Mouse (Mus musculus) embryonic fibroblast, embryonic 13.5 days (primary cell): ENCODE data around the gene Ccni. TPM values are rescaled to one million over a fixed set of nuclear protein-coding genes. Genes with fewer than 3 reads are reported as not detected.

Source experiments
- H3K27ac ChIP-seq: 2 replicates; pipeline ENCODE4 v1.5.1; 2012; ENCODE audit warnings: low read length, control low read depth, inconsistent platforms; ENCODE audit not compliant: insufficient read depth
- H3K4me1 ChIP-seq: 2 replicates; pipeline ENCODE4 v1.6.1; 2011; ENCODE audit warnings: low read length; ENCODE audit not compliant: control insufficient read depth, insufficient read depth
- H3K4me3 ChIP-seq: 2 replicates; pipeline ENCODE4 v1.5.1; 2011; ENCODE audit warnings: mild to moderate bottlenecking, control low read depth, low read length; ENCODE audit not compliant: insufficient read depth
- CTCF ChIP-seq: IDR thresholded peaks from 2 replicates; pipeline ENCODE4 v1.5.1; 2011; ENCODE audit warnings: mild to moderate bottlenecking, control low read depth, low read length, moderate library complexity, borderline replicate concordance; ENCODE audit not compliant: insufficient read depth
- POLR2A ChIP-seq: IDR thresholded peaks from 2 replicates; pipeline ENCODE4 v1.6.1; 2011; ENCODE audit warnings: low read depth, mild to moderate bottlenecking, control low read depth, low read length, moderate library complexity
- polyA plus RNA-seq: library from polyadenylated mRNA; stranded (reverse); fragments of >200 nt; gene quantifications from 2 replicates; pipeline ENCODE4 v1.2.4, GENCODE M21; 2011; ENCODE audit warnings: low read depth; ENCODE audit not compliant: missing spikeins, insufficient read length

Ccni gene
- polyA plus RNA-seq, 1 experiment: 211 TPM

DNA sequence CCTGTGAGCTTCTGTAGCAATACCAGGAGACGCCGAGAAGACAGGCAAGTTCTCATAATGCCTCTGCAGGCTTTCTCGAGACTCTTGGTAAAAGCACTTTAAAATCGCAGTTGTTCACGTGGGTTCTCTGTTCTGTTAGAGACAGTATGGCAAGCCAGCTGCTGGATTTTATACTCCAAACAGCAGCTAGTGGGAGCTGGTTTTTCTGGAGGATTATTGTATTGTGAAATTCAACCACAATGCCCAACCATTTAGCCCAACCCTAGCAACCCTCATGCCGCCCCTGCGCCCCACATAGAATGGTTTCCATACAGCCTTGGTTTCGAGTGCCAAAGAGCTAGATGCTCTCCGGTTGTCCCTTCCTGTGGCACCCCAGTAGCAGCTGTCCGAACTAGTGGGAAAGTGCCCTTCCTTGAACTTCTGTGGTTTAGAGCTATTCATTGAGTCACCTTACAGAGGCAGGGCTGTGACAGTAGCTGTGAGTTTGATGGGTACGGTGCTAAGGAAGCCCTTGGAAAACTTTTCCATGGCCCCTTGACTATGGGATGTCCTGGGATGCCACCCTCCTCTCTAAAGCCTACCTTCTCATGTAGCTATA lies 38.3 kb downstream of the Ccni start:
- Histone ChIP-seq H3K4me3 (no peak overlapping the region), H3K27ac (no peak overlapping the region), H3K4me1 (no peaks in the 10 kb centered on the region)
- no peak for TF ChIP-seq CTCF

- Histone ChIP-seq H3K27ac (no peak overlapping the region), H3K4me1 (no peaks in the 10 kb centered on the region), H3K4me3 (no peak overlapping the region)
- TF ChIP-seq CTCF: no peak
- TF ChIP-seq POLR2A: no peak
Observed at GRCm38 (mm10) chr5:93163541-93163940, 42.8 kb downstream of the Ccni start.

DNA sequence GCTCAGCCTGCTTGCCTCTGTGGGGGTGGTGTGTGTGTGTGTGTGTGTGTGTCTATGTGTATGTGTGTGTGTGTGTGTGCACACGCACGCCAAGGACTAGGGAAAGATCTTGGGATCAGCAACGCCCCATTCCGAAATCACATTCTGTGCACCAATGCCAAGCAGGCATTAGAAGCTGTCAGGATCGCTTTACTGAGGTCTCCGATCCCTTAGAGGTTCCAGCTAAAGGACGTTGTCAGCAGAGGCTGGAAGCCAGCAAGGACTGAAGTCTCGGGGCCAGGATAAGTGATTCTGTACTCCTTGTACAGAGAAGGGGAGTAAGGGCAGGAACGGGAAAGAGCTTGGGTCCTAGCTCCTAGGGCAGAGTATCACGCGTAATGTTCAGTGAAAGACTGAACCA lies 51.9 kb downstream of the Ccni start:
- peaks cover 19% of the 10 kb centered on the region for H3K4me1 ChIP-seq
- no peak overlapping the region for H3K4me3 ChIP-seq
- no peak overlapping the region for H3K27ac ChIP-seq
- no peak for TF ChIP-seq POLR2A
- no peak for TF ChIP-seq CTCF

GRCm38 (mm10) chr5:93152451-93152850 lies 53.8 kb downstream of the Ccni start:
- H3K27ac ChIP-seq: peak overlapping the region; percentile 55
- H3K4me1 ChIP-seq: peaks cover 19% of the 10 kb centered on the region
- H3K4me3 ChIP-seq: no peak overlapping the region
- no peak for TF ChIP-seq POLR2A
- TF ChIP-seq CTCF: no peak

- TF ChIP-seq POLR2A (no peak), CTCF (no peak)
- Histone ChIP-seq H3K27ac (peak overlapping the region; percentile 55), H3K4me3 (no peak overlapping the region), H3K4me1 (peaks cover 19% of the 10 kb centered on the region)
Observed at GRCm38 (mm10) chr5:93151985-93152384, 54.3 kb downstream of the Ccni start.

DNA sequence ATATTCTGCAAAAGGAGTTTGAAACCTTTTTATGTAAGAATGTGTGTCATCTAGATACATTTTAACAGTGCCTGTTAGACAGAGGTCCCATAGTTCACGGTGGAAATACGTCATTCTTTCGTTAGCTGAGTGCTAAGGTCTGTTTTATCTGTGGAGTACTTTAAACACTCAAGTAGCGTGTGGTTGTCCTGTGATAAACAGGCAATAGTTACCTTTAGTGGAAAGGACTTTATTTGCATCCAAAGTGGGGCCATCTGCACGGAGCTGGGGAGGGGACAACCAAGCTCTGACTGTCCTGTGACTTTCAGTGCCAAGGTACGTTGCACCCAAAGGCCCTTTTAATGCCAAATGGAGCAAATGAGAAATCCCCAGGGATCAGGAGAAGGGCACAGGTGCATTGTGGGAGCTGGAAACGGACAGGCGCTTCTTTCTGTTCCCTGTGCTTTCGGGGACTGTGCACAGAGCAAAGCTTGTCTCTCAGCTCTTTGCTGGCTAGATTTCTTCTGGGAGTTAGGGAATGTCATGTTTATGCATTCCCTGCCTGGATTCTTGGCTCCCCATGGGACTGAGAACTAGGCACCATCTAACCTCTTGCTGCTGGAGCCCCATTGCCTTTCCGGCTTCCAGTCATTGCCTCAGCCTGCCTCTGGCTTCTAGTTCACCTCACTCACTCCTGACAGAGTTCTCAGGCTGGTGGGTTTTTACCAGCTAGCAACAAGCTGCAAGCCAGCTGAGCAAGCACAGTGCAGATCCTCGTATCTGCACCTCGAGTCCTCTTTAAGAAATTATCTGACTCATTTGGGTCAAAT lies 56.1 kb downstream of the Ccni start:
- Histone ChIP-seq H3K4me3 (no peak overlapping the region), H3K4me1 (peaks cover 21% of the 10 kb centered on the region), H3K27ac (peak overlapping the region; percentile 34)
- no peak for TF ChIP-seq CTCF
- TF ChIP-seq POLR2A: no peak

GRCm38 (mm10) chr5:93145504-93145903 lies 60.8 kb downstream of the Ccni start:
- TF ChIP-seq CTCF (no peak), POLR2A (no peak)
- Histone ChIP-seq H3K4me1 (peaks cover 10% of the 10 kb centered on the region), H3K4me3 (no peak overlapping the region), H3K27ac (peak overlapping the region; percentile 3; the same call in 1 of the 2 replicates)

DNA sequence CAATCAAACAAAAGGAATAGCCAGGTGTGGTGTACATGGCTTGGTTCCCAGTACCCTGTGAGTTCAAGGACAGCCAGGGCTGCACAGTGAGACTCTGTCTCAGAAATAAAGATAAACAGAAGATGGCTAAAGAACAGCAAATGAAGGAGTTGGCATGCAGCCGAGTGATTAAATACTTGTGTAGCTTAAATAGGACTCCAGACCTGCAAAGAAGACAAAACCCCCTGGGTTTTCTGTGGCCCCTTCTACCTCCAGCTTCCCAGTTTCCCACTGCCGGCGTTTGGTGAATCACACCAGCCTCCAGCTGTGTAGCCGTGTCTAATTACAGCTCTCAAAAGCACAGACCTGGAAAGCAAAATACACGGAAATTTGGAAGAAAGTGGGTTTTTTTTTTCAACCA lies 61.4 kb downstream of the Ccni start:
- Histone ChIP-seq H3K27ac (peak overlapping the region; percentile 6), H3K4me1 (peaks cover 5% of the 10 kb centered on the region), H3K4me3 (no peak overlapping the region)
- no peak for TF ChIP-seq CTCF
- no peak for TF ChIP-seq POLR2A

DNA sequence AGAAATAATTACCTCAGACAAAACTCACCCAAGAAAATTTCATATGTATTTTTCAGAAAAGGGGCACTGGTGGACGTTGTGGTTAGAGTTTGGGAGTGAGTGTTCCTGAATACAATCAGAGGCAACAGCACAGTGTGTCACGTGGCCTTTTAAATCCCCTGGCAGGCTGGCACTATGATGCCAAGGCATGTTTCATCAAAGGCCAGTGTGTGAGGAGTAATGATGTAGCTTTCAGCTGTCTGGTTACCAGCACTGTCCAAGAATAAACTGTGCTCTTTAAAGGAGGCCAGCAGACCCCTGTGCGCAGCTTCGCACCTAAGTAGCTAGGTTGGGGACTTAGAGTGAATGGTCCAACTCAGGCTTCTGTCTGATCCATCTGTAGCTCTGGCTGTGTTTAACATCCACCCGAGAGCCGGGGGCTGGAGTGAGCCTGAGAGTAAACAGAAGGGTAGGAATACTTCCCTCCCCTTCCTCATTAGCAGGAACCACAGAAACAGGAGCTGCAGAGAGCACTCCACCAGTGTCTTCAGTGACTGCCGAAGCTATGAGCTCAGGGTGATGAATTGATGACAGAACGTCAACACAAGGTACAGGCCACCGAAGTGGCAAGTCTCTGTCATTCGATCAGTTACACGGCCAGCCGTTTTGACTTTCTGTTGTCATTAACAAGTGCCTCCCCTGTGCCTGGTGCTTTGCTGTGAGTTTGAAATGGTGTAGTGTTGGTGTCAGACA lies 62.8 kb downstream of the Ccni start:
- H3K4me3 ChIP-seq: no peak overlapping the region
- TF ChIP-seq POLR2A: no peak
- no peak for TF ChIP-seq CTCF
- peaks cover 5% of the 10 kb centered on the region for H3K4me1 ChIP-seq
- H3K27ac ChIP-seq: no peak overlapping the region; the same call in 1 of the 2 replicates

GRCm38 (mm10) chr5:93140747-93141146 lies 65.5 kb downstream of the Ccni start:
- H3K4me3 ChIP-seq: no peak overlapping the region
- peaks cover 8% of the 10 kb centered on the region for H3K4me1 ChIP-seq
- no peak overlapping the region for H3K27ac ChIP-seq
- no peak for TF ChIP-seq CTCF
- TF ChIP-seq POLR2A: no peak
